Mouse (Mus musculus): ENCODE data around the gene Atg9a. TPM values are rescaled to one million over a fixed set of nuclear protein-coding genes. Genes with fewer than 3 reads are reported as not detected.

Atg9a gene
- total RNA-seq, 2 experiments from 2014 or later: 38.0 to 42.7 TPM

DNA sequence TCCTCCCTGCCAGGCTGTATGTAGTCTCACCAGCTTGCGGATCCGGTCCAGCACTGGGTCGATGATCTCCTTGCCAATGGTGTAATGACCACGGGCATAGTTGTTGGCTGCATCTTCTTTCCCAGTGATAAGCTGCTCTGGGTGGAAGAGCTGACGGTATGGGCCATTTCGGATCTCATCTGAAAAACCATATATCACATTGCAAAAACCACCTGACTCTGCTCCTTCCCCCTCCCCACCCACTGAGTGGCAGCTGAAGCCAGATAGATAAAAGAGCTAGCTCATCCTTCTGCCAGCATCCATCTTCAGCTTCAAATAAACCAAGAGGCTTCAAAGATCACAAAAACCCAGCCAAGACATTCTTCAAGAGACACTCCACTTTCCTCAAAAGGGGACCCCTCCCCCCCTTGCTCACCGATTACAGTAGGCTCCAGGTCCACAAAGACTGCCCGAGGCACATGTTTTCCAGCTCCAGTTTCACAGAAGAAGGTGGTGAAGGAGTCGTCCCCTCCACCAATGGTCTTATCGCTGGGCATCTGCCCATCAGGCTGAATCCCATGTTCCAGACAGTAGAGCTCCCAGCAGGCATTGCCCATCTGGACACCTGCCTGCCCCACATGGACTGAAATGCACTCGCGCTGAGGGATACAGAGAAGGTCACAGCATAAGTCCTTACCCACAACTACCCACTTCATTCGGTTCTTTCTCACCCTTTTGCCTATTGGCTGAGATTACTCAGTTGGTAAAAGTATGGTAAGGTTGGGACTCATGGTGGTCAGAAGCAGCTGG is 25.0 kb upstream of the Atg9a start:
- DNase-seq (ENCODE audit: low spot score in 2 of 2): no peak

DNA sequence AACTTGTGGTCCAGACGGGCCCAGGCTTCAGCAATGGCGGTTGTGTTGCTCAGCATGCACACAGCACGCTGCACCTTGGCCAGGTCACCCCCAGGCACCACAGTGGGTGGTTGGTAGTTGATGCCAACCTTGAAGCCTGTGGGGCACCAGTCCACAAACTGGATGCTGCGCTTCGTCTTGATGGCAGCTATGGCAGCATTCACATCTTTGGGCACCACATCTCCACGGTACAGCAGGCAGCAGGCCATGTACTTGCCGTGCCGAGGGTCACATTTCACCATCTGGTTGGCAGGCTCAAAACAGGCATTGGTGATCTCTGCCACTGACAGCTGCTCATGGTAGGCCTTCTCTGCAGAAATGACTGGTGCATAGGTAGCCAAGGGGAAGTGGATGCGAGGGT is 23.8 kb upstream of the Atg9a start:
- DNase-seq (ENCODE audit: low spot score in 2 of 2): no peak

DNA sequence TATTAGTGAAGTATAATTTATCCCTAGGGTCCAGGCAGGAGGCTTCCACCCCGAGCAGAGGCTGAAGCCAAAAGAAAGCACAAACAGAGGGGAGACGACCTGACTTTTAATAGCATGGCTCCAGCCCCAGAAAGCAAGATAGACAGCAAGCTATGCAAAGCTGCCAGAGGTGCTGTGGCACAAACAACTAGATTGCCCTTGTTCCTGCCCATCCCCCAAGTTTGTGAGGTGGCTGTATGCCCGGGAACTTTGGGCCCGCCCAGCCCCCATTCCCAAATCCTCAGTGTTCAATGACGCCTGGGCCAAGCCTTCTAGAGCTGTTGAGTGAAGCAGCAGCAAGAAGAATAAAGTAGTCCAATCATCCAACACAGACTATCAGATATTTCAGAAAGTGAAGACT is 22.9 kb upstream of the Atg9a start:
- DNase-seq (ENCODE audit: low spot score in 2 of 2): peak in 1 of 2 experiments; percentile 42

DNA sequence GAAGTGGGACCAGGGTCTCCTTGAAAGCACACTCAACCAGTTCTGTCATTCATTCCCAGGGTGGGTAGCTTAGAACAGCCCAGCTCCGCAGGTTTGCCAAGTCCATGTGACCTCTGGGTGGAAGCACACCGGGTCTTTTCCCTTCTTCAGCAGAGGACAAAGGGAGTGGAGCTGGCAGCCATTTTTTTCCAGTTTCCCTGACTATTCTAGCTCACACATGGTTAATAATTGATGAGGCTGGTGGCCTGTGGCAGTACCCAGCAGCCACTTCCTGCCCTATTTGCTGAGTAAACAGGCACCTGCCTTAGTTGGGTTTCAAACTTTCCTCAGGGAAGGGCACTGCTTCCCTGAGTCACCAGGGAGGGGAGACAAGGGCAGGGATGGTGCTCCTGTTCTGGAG is 22.4 kb upstream of the Atg9a start:
- DNase-seq (ENCODE audit: low spot score in 2 of 2): no peak

DNA sequence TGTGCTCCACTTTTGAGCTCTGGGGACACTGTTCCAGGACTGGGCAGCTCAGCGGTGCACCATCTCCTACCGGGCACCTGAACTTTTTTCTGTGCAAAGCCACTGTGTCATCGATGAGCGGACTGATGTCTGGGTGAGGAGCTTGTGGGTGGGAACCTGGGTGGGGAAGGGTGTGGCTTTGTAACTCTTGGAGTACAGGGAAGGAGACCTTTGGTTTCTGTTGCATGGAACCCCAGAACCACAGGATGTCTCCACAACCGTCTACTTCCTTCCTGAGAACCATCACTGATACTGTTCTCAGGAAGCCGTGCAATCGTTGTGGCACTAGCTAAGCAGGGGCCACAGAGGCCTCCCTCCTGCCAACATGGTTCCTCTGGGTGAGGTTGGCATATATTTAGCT is 21.1 kb upstream of the Atg9a start:
- DNase-seq (ENCODE audit: low spot score in 2 of 2): no peak

DNA sequence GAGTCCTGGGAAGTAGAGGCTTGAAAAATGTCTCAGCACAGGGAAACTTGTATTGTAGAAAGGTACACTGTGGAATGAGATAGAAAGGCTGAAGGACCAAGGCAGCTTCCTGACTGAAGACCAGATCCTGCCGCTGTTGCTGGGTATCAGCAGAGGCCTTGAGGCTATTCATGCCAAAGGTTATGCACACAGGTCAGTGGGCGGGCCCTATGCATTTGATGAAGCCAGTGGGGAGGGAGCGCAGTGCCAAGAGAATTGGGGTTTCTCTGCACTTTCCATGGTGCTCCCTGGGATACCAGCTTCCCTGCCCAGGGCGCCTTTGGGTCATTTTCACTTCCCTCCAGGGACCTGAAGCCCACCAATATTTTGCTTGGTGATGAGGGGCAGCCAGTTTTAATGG is 20.5 kb upstream of the Atg9a start:
- no peak for DNase-seq (ENCODE audit: low spot score in 2 of 2)

DNA sequence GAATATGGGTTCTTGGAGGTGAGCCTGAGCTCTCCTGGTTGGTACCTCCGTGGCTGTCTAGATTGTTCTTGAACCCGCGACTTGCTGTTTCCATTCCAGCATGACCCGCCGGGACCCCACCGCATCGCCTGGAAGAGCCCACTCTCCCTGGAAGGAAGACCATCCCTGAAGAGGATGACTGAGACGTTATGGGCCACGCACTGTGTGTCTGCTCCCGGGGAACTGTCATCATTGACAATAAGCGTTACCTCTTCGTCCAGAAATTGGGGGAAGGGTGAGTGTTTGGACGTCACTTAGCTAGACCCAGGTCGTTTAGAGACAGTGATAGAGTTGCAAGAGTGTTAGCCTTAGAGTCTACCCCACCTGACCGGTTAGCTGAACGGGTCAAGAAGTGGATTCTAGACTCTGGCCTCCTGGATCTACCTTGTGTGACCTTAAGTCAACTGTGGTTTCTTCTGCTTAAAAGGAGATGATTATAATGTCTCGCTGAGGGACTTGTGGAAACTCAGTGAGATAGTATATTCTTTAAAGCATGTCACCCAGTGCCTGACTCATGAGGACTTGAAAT is 19.2 kb upstream of the Atg9a start:
- no peak for DNase-seq (ENCODE audit: low spot score in 2 of 2)

DNA sequence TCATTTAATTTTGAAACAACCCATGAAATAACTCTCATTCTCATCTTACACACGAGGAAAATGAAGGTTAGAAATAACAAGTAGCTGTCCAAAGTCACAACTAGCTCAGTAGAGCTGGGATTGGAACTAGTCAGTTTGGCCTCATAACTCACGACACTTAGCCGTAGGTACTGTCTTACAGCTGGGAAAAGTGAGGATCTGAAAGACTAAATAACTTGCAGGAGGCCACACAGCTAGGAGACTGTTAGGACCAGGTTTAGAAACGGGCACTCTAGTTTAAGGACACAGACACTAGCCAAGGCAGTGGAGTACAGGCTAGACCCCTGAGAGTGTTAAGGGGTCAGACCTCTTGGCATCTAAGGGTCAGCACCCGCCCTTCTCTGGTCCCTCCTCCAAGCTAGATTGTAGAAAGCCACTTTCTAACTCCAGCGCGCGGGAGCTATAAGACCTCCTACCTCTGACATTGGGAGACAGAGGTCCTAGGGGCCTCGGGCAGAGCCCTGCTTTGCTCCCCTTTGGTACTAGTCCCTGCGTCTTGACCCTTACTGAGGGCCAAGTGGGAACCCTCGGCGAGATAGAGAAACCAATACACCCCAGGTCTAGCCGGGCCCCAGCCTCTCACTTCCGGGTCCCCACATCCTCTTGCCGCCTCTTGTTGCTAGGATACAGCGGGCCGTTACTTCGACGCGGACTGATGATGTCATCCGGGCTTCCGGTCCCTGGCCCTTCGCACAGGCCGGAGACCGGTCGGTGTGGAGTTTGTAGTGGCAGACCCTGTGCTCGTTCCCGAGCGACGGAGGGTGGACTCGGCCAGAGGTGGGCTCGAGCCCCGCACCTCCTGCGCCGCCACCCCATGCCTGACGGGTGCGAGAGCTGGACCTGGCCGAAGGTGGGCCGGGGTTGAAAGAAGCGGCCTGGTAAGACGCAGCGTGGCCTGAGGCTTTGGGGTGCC is 18.4 kb upstream of the Atg9a start, which contains the start of the genes Glb1l and Stk16:
TSS of gene Glb1l (minus strand) at position 678 of the 952 bp plus-strand sequence.
TSS of gene Stk16 (plus strand) at position 703 of the 952 bp plus-strand sequence.
- peak; percentile 98 for DNase-seq (ENCODE audit: low spot score in 2 of 2)

DNA sequence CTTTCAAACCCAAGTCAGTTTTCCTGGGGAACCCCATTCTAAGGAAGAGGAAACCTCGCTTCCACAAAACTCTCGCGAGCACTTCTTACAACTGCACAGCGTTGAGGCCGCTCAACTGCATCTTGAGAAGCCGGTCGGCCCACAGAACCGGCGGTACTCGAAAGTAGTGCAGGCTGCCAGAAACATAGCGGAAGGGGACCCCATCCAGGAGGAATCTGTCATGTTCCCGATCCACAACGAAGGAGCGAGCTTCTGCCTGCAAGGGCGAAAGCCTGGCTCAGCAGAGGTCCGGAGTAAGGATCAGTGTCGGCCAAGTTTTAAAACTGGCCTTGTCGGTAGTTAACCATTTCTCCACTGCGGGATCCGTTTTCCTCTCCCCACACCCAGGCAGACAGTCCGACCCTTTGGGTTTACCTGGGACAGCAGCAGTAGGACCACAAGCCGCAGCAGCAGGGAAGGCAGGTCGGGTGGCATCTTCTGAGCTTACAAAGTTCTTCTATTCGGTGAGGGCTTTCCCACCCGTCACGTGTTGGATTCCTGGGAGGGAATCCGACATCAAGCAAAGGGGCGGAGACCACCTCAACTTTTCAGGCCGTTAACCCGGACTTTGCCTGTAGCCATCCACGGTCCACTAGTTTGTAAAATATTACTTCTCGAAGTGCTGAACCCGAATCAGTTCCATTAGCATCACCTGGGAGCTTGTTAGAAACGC is 17.1 kb upstream of the Atg9a start:
- peak; percentile 22 to 41 for DNase-seq (ENCODE audit: low spot score in 2 of 2)

DNA sequence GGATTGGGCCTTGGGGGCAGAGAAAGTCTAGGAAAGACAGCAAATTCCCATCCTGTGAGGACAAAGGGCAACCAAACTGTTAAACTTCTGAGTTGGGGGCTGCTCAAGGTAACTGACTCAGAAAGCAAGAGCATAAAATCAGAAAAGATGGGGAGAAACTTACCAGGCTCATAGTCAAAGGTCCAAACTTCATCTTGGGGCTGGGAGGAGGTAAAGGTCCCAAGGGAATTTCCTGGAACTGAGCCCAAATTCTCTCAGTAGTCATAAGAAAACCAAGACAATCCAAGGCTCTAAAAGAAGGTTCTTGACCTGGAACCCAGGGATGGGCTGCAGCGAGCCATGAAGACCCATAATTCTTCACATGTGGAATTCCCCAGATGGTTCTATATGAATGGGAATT is 9.2 kb upstream of the Atg9a start:
- no peak for DNase-seq (ENCODE audit: low spot score in 2 of 2)

DNA sequence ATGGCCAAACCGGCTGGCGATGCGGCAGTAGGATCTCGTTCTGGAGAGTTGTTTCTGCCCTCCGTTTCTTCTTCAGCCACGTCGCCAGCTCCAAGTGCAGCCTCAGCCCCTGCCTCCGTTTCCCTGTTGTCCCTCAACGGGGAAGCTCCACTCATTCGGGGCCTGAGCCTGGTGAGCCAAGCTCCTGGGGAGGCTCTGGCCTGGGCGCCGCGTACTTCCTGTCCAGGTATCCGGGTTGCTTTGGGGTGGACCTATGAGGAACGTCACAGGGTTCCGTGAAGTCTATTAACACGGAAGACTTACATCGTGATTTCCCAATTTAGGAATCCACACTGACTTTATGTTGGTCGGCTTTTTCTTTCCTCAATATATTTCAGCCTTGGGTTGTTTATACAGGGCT is 456 bp upstream of the Atg9a start:
- peak in 1 of 2 experiments; percentile 43 for DNase-seq (ENCODE audit: low spot score in 2 of 2)

DNA sequence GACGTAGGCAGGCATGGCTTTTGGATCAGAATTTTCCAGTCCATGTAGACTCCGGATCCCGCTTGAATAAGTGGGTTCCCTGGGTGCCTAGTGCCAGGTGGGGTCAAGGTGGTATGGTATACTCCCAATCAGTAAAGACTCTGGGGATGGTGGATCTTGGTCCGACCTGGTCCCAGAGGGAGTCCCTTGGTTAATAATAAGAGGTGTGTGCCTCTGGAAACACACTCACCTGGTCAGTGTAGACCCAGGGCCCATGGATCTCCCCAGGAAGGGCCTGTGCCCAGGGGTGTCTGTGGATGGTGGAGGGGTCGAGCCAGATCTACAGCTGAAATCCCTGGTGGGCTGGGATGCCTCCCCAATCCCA is 756 bp downstream of the Atg9a start:
- no peak for DNase-seq (ENCODE audit: low spot score in 2 of 2)

DNA sequence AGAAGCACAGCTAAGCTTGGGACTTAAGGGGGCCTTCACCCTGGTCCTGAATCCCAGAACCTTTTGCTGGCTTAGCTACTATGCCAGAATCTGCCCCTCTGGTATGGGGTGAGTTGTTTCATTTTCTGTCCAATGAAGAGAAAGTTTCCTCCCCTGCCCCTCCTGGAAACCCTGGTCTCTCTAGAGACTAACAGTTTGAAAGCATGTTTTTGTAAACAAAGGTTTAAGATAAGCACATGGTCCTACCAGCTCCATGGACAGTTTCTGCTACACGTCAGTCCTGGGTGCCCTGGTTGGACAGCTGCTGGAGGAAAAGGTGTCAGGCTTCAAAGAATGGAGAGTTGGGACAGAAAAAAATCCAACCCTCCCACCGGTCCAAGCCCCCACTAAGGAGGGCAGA is 1.4 kb downstream of the Atg9a start:
- DNase-seq (ENCODE audit: low spot score in 2 of 2): no peak

DNA sequence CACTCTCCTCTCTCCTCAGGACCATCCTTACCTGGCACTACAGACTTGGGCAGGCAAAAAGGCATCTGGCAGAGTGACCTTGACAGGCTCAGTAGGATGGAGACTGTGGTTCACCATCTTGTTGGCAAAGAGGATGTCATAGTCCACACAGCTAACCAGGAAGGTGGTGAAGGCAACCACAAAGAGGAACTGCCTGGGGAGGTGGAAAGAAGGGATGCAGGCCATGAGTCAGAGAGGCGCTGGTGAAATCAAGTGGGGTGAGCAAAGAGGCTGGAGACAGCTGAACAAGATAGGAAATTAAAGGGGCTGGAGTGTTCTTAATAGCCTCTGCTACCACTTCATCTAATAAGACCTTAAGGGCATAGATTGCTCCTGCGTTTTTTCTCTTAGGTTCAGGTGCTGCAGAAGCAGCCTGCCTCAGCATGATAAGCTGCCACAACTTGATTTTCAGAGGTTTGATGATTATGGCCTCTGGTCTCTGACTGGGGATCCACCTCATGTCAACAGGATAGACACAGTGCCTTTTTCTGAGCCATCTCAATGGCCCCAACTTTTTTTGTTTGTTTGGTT is 4.0 kb downstream of the Atg9a start:
- no peak for DNase-seq (ENCODE audit: low spot score in 2 of 2)

DNA sequence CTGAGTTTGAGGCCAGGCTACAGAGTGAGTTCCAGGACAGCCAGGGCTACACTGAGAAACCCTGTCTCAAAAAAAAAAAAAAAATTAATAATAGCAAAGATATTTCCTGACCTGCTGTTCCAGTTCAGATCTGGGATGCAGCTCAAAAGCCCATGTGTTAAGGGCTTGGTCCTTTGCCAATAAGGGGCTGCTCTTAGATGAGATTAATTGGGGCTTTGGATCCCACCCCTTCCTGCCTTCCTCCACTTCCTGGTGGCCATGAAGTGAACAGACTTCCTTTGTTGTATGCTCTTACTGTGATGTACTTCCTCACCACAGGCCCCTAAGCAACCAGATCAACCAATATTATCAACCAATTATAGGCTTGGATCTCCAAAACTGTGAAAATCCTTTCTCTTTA is 4.9 kb downstream of the Atg9a start:
- no peak for DNase-seq (ENCODE audit: low spot score in 2 of 2)

DNA sequence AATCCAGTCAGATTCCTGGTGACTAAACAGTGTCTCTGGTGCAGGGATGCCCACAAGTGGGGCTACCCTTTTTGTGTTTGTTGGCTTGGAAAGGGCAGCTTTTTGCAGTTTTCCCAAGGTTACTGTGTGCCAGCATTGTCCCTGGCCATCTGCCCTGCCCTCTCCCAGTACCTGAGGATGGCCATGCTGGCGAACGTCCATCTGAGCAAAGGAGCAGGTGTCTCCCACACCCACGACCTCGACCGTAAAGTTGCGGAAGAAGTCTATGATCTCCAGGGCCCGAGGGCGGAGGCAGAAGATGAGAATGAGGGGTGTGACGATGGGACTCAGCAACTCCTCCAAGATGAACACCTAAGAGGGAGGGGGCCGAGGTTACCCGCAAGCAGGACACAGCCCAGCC is 6.5 kb downstream of the Atg9a start:
- DNase-seq (ENCODE audit: low spot score in 2 of 2): no peak

DNA sequence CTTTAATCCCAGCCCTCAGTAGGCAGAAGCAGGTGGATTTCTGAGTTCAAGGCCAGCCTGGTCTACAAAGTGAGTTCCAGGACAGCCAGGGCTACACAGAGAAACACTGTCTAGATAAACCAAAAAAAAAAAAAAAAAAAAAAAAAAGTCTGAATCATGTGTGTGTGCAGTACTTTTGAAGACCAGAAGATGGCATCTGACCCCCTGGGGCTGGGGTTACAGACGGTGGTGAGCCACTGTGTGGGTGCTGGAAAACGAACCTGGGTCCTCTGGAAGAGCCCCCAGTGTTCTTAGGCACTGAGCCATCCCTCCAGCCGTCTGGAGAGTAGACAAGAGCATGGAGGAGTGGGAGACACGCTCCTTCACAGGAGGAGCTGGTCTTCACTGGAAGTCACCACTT is 9.8 kb downstream of the Atg9a start:
- DNase-seq (ENCODE audit: low spot score in 2 of 2): no peak

DNA sequence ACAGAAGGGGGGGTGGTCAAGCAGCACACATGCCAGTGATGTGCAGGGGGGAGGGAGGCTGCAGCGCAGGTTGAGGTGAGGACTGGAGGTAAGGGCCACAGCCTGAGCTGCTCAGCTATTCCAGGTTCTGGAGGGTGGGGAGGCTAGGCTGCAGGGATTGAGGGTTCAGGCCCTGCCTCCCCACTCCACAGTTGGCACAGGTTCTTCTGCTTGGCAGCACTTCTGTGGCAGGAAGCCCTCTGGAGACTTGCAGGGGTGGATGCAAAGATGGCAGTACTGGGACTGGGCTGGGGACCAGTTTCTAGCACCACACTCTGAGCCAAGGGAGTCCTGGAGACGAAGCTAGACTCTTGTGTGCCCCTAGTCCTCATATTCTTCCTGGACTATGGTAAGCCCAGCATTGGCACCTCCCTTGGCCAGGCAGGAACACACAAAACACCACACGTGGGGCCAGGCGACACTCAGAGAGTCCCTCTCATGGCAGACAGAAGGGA is 10.6 kb downstream of the Atg9a start:
- no peak for DNase-seq (ENCODE audit: low spot score in 2 of 2)

DNA sequence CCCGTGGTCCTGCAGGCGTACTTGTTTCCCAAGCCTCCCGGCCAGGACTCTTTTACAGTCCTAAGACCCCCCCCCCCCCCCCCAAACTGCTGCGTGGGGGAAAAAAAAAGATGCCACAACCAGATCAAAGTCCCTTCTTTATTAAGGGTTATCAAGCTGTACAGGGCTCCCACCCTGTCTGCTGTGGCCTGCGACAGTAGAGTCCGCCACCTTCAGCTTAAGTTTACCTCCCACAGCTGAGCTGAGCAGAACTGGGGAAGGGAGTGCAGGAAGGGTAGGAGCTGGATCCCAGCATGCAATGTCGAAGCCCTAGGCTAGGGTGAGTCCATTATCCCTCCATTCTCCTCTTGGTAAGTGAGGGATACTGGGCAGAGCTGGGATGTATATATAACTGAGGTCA is 11.3 kb downstream of the Atg9a start:
- DNase-seq (ENCODE audit: low spot score in 2 of 2): no peak

DNA sequence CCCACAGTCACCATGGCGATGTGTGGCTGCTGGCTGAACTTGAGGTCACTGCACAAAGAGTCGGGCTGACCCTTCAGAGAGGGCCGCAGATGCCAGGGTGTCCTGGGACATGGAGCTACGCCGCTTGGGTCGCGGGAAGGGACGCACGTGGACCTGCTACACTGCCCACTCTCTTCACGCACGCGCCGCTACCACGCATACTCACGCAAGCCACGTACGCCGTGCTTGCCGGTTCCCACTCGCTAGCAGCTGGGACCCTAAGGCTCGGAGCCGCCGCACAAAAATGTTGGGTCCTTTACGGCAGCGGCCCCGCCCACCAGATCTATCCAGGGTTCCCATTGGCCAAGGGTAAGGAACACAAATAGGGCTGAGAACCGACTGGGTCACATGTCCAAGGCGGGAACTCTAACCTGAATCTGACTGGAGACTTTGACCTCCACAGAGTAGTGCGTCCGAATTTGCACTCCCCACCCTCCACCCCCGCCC is 11.8 kb downstream of the Atg9a start, which contains the start of gene Abcb6:
TSS of gene Abcb6 (minus strand) at position 288 of the 486 bp plus-strand sequence.
- DNase-seq (ENCODE audit: low spot score in 2 of 2): peak; percentile 77 to 79
